Mouse (Mus musculus): Measurements from ENCODE around the gene Mad2l2. TPM values are rescaled to one million over a fixed set of nuclear protein-coding genes. Genes with fewer than 3 reads are reported as not detected.
A peak's percentile ranks its signal among the peaks of the same experiment; 100 is the strongest.

The Mad2l2 gene
- polyA plus RNA-seq, 1 experiment from 2014 or later, result 104 TPM

DNA sequence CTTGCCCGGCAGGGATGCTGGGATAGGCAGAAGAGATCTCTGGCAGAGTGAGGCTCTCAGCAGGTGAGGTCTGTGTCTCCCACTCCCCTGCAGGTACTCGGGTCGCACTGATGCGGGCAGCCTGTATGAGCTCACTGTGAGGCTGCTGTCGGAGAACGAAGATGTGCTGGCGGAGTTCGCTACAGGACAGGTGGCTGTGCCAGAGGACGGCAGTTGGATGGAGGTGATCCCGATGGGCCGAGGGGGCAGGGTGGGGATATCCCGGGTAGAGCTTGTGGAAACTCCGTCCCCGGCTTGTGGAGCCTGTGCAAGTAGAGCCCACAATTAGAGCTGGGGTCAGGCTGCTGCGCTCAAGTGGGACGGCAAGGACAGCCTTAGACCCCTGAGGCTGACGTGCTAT is 35.4 kb downstream of the Mad2l2 start:
- H3K4me3 ChIP-seq (ENCODE audit: low read depth, low read length), result 0 out of 2 replicates have a peak overlapping the region, but pooled peaks have one; percentile 0
- no peak overlapping the region for H3K9ac ChIP-seq (ENCODE audit: low read length)
- H3K27me3 ChIP-seq (ENCODE audit: control insufficient read depth, insufficient read depth, low read length), result peaks cover 75% of the 10 kb centered on the region
- DNase-seq (ENCODE audit: low spot score), result no peak
- no peaks in the 10 kb centered on the region for H3K9me3 ChIP-seq (ENCODE audit: control insufficient read depth, low read length)
- H3K4me1 ChIP-seq (ENCODE audit: control insufficient read depth, insufficient read depth, low read length), result peaks cover 9% of the 10 kb centered on the region
- ATAC-seq (ENCODE audit: insufficient number of reproducible peaks, low FRiP score, low TSS enrichment, low read depth), result no peak
- H3K4me2 ChIP-seq (ENCODE audit: low read depth, severe bottlenecking), result no peak overlapping the region
- H3K36me3 ChIP-seq (ENCODE audit: control insufficient read depth, insufficient read depth, low read length), result no peaks in the 10 kb centered on the region
- 7% methylated on average over 17 of the region's 17 CpGs for WGBS
- no peak overlapping the region for H3K27ac ChIP-seq (replicated peaks; ENCODE audit: low read depth, low read length)

DNA sequence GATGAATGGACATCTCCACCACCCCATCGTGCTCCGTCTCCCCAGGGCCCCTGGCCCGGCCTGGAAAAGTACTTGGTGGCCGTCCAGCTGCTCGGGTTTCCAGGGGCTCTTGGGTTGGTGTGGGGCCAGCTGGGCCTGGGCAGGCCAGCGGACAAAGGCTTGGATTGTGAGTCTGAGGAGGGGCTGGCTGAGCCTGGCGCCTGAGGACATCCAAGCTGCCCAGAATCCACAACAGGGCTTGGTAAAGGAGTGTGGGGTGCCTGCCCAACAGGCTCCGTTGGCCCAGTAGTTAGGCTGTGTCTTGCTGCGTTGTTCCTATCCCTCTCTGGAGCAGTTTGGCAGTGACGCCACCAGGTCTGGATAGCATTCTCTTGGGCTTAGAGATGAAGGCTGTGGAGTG is 36.2 kb downstream of the Mad2l2 start:
- peaks cover 66% of the 10 kb centered on the region for H3K27me3 ChIP-seq (ENCODE audit: control insufficient read depth, insufficient read depth, low read length)
- no peak overlapping the region for H3K27ac ChIP-seq (replicated peaks; ENCODE audit: low read depth, low read length)
- H3K4me2 ChIP-seq (ENCODE audit: low read depth, severe bottlenecking), result peak overlapping the region; percentile 15; the same call in 1 of the 2 replicates
- DNase-seq (ENCODE audit: low spot score) (peak; percentile 44), ATAC-seq (ENCODE audit: insufficient number of reproducible peaks, low FRiP score, low TSS enrichment, low read depth) (no peak)
- H3K9me3 ChIP-seq (ENCODE audit: control insufficient read depth, low read length), result no peaks in the 10 kb centered on the region
- H3K4me3 ChIP-seq (ENCODE audit: low read depth, low read length), result no peak overlapping the region; the same call in 1 of the 2 replicates
- no peaks in the 10 kb centered on the region for H3K36me3 ChIP-seq (ENCODE audit: control insufficient read depth, insufficient read depth, low read length)
- peaks cover 6% of the 10 kb centered on the region for H3K4me1 ChIP-seq (ENCODE audit: control insufficient read depth, insufficient read depth, low read length)
- no peak overlapping the region for H3K9ac ChIP-seq (ENCODE audit: low read length)
- WGBS, result 6% methylated on average over 10 of the region's 10 CpGs

DNA sequence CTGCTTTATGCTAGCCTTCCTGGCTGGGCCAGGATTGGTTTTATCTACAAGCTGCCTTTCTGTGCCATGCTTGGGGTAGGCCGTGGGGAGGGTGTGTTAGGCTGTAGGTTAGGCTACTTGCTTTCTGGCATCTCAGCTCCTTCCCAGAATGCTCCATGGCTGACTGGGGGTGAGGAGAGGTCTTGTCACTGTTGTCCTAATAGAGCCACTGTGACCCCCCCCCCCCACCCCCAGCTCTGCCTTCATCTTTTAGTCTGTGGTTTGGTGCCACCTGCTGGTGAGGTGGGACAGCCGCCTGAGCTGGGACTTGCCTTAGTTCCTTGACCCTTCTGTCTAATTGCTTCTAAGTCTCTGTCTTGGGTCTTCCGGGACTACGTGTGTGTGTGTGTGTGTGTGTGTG is 36.8 kb downstream of the Mad2l2 start:
- Histone ChIP-seq H3K9ac (ENCODE audit: low read length) (no peak overlapping the region), H3K27ac (replicated peaks; ENCODE audit: low read depth, low read length) (no peak overlapping the region), H3K9me3 (ENCODE audit: control insufficient read depth, low read length) (no peaks in the 10 kb centered on the region), H3K4me2 (ENCODE audit: low read depth, severe bottlenecking) (0 out of 2 replicates have a peak overlapping the region, but pooled peaks have one; percentile 15), H3K27me3 (ENCODE audit: control insufficient read depth, insufficient read depth, low read length) (peaks cover 64% of the 10 kb centered on the region), H3K36me3 (ENCODE audit: control insufficient read depth, insufficient read depth, low read length) (no peaks in the 10 kb centered on the region), H3K4me1 (ENCODE audit: control insufficient read depth, insufficient read depth, low read length) (peaks cover 6% of the 10 kb centered on the region), H3K4me3 (ENCODE audit: low read depth, low read length) (no peak overlapping the region; the same call in 1 of the 2 replicates)
- peak; percentile 78 for DNase-seq (ENCODE audit: low spot score)
- no peak for ATAC-seq (ENCODE audit: insufficient number of reproducible peaks, low FRiP score, low TSS enrichment, low read depth)
- 21% methylated on average over 4 of the region's 4 CpGs for WGBS

DNA sequence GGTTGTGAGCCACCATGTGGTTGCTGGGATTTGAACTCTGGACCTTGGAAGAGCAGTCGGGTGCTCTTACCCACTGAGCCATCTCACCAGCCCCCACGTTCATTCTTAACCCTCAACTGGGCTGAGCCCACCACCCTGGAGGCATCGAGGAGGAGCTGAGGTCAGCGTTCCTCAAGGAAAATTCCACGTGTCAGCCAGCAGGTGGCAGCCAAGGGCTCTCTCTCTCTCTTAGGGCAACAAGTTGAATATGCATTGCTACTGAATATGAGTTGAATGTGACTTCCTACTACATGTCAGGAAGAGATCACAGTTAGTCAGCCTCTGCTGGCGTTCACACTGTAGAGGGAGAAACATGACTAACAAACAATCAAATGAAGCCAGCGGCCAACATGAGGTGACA is 38.1 kb downstream of the Mad2l2 start:
- Histone ChIP-seq H3K9ac (ENCODE audit: low read length) (no peak overlapping the region), H3K4me1 (ENCODE audit: control insufficient read depth, insufficient read depth, low read length) (peaks cover 6% of the 10 kb centered on the region), H3K4me2 (ENCODE audit: low read depth, severe bottlenecking) (no peak overlapping the region), H3K9me3 (ENCODE audit: control insufficient read depth, low read length) (no peaks in the 10 kb centered on the region), H3K4me3 (ENCODE audit: low read depth, low read length) (no peak overlapping the region), H3K27ac (replicated peaks; ENCODE audit: low read depth, low read length) (no peak overlapping the region), H3K27me3 (ENCODE audit: control insufficient read depth, insufficient read depth, low read length) (peaks cover 62% of the 10 kb centered on the region), H3K36me3 (ENCODE audit: control insufficient read depth, insufficient read depth, low read length) (no peaks in the 10 kb centered on the region)
- 28% methylated on average over 7 of the region's 7 CpGs for WGBS
- ATAC-seq (ENCODE audit: insufficient number of reproducible peaks, low FRiP score, low TSS enrichment, low read depth) (no peak), DNase-seq (ENCODE audit: low spot score) (peak; percentile 80)

DNA sequence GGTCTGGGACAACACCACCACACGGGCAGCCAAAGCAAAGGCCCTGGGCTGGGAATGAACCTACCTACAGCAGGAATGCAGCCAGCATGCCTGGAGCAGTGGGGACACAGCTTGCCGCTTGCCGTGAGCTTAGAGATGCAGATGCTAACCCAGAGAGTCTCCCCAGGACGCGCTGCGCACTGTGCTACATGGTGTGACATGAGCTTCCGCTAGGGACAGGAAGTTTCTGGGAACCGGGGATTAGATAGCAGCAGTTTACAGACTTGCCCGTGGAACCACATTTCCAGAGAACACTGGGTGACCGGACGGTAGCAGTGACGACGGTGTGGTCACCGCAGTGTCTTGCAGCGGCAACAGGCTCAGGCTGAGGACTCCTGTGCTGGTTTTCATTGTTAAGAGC is 39.4 kb downstream of the Mad2l2 start:
- ATAC-seq (ENCODE audit: insufficient number of reproducible peaks, low FRiP score, low TSS enrichment, low read depth) (no peak), DNase-seq (ENCODE audit: low spot score) (no peak)
- Histone ChIP-seq H3K4me2 (ENCODE audit: low read depth, severe bottlenecking) (no peak overlapping the region), H3K27ac (replicated peaks; ENCODE audit: low read depth, low read length) (no peak overlapping the region), H3K4me3 (ENCODE audit: low read depth, low read length) (no peak overlapping the region), H3K36me3 (ENCODE audit: control insufficient read depth, insufficient read depth, low read length) (no peaks in the 10 kb centered on the region), H3K4me1 (ENCODE audit: control insufficient read depth, insufficient read depth, low read length) (no peaks in the 10 kb centered on the region; the same call in 1 of the 2 replicates), H3K9ac (ENCODE audit: low read length) (no peak overlapping the region), H3K9me3 (ENCODE audit: control insufficient read depth, low read length) (no peaks in the 10 kb centered on the region), H3K27me3 (ENCODE audit: control insufficient read depth, insufficient read depth, low read length) (peaks cover 64% of the 10 kb centered on the region)
- 25% methylated on average over 15 of the region's 15 CpGs for WGBS

DNA sequence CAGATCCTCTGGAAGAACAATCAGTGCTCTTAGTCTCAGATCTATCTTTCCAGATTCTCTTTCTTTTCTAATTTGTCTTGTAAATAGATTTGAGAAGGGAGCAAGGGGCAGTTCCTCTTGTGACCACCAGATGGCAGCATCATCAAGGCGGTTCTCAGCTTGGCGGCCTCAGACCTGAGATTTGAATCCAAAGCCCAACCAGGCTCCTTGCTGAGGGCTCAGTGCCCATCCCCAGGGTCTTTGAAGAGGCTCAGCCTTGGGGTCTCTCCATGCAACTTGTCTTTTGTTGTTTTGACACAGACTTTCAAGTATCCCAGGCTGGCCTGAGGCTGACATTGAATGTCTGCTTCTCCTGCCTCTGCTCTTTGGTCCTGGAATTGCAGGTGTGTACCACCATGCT is 40.7 kb downstream of the Mad2l2 start:
- H3K27me3 ChIP-seq (ENCODE audit: control insufficient read depth, insufficient read depth, low read length), result peaks cover 64% of the 10 kb centered on the region
- ATAC-seq (ENCODE audit: insufficient number of reproducible peaks, low FRiP score, low TSS enrichment, low read depth) (no peak), DNase-seq (ENCODE audit: low spot score) (peak; percentile 73)
- H3K4me3 ChIP-seq (ENCODE audit: low read depth, low read length), result no peak overlapping the region
- H3K9me3 ChIP-seq (ENCODE audit: control insufficient read depth, low read length), result no peaks in the 10 kb centered on the region
- no peak overlapping the region for H3K27ac ChIP-seq (replicated peaks; ENCODE audit: low read depth, low read length)
- no peak overlapping the region for H3K9ac ChIP-seq (ENCODE audit: low read length)
- WGBS, result 0% methylated on average over 2 of the region's 2 CpGs
- no peaks in the 10 kb centered on the region for H3K36me3 ChIP-seq (ENCODE audit: control insufficient read depth, insufficient read depth, low read length)
- H3K4me1 ChIP-seq (ENCODE audit: control insufficient read depth, insufficient read depth, low read length), result no peaks in the 10 kb centered on the region
- no peak overlapping the region for H3K4me2 ChIP-seq (ENCODE audit: low read depth, severe bottlenecking)

DNA sequence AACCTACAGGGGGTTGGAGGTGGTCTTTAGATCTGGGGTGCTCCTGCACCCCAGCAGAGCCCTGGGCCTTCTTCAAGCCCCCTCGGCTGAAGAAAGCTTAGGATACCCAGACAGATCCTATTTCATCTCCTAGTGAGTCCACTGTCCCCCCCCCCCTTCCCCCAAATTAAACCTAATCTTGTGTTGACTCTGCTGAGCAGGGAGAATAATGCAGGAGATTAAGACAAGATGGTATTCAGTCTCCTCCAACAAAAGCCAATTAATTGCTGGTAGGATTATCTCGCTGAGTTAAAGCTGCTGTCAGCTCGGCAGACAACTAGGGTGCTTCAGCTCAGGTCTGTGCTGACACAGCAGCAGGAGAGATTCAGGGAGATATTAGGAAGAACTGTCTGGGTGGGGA is 41.1 kb downstream of the Mad2l2 start:
- Histone ChIP-seq H3K9me3 (ENCODE audit: control insufficient read depth, low read length) (no peaks in the 10 kb centered on the region), H3K9ac (ENCODE audit: low read length) (no peak overlapping the region), H3K27me3 (ENCODE audit: control insufficient read depth, insufficient read depth, low read length) (peaks cover 60% of the 10 kb centered on the region), H3K4me3 (ENCODE audit: low read depth, low read length) (no peak overlapping the region), H3K36me3 (ENCODE audit: control insufficient read depth, insufficient read depth, low read length) (no peaks in the 10 kb centered on the region), H3K4me1 (ENCODE audit: control insufficient read depth, insufficient read depth, low read length) (no peaks in the 10 kb centered on the region), H3K4me2 (ENCODE audit: low read depth, severe bottlenecking) (no peak overlapping the region), H3K27ac (replicated peaks; ENCODE audit: low read depth, low read length) (no peak overlapping the region)
- 59% methylated on average over 3 of the region's 3 CpGs for WGBS
- DNase-seq (ENCODE audit: low spot score), result no peak
- no peak for ATAC-seq (ENCODE audit: insufficient number of reproducible peaks, low FRiP score, low TSS enrichment, low read depth)

DNA sequence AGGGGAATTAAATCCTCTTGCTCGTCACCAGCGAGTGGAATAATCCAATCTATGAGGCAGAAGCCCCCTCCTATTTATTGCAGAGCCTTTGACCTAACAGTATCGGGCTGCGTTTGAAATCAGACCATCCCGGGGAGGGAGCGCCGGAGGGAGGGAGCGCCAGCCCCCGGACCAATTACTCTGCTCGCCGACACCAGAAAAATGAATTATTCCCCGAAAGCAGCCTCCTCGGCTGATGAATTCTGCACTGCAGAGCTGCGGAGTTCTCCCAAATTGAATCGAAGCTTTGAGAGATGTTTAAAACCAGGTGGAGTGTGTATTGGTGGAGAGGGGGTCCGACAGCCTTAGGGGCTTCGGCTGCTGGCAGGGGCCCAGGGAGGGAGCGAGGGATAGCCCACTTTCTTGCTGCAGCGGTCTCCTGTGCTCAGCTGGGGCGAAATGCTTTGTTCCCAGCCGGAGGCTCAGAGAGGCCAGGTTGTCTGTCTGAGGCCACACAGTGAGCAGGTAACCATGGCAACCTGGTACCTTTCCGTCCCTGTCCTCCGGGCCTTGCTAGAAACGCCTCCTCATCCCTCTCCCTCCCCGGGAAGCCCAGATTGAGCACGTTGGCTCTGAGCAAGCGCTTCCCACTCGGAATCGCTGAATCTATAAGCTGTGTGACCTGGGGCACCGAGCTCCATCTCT is 43.8 kb downstream of the Mad2l2 start:
- Histone ChIP-seq H3K9ac (ENCODE audit: low read length) (no peak overlapping the region), H3K27ac (replicated peaks; ENCODE audit: low read depth, low read length) (no peak overlapping the region), H3K36me3 (ENCODE audit: control insufficient read depth, insufficient read depth, low read length) (no peaks in the 10 kb centered on the region), H3K4me1 (ENCODE audit: control insufficient read depth, insufficient read depth, low read length) (no peaks in the 10 kb centered on the region), H3K4me3 (ENCODE audit: low read depth, low read length) (no peak overlapping the region; the same call in 1 of the 2 replicates), H3K9me3 (ENCODE audit: control insufficient read depth, low read length) (no peaks in the 10 kb centered on the region), H3K27me3 (ENCODE audit: control insufficient read depth, insufficient read depth, low read length) (peaks cover 53% of the 10 kb centered on the region), H3K4me2 (ENCODE audit: low read depth, severe bottlenecking) (peak overlapping the region; percentile 16; the same call in 1 of the 2 replicates)
- DNase-seq (ENCODE audit: low spot score), result no peak
- no peak for ATAC-seq (ENCODE audit: insufficient number of reproducible peaks, low FRiP score, low TSS enrichment, low read depth)
- under 1% methylated on average over 30 of the region's 30 CpGs for WGBS

DNA sequence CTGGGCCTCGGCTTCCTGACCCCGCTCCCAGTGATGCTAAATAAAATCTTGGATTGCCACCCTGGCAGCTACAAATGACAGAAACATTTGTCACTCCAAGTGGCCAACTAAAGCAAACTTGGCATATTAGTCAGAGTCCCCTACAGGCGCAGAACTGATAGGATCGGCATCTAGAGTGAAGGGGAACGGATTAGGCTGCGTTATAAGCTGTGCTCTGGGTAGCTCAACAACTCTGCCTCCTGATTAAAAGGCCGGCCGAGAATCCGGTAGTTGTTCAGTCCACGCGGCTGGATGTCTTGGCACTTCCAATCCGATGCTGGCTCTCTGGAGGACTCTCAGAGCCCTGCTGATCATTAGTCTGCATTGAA is 44.3 kb downstream of the Mad2l2 start:
- H3K27me3 ChIP-seq (ENCODE audit: control insufficient read depth, insufficient read depth, low read length), result peaks cover 51% of the 10 kb centered on the region
- H3K36me3 ChIP-seq (ENCODE audit: control insufficient read depth, insufficient read depth, low read length), result no peaks in the 10 kb centered on the region
- no peak overlapping the region for H3K9ac ChIP-seq (ENCODE audit: low read length)
- ATAC-seq (ENCODE audit: insufficient number of reproducible peaks, low FRiP score, low TSS enrichment, low read depth), result no peak
- 17% methylated on average over 12 of the region's 12 CpGs for WGBS
- H3K4me1 ChIP-seq (ENCODE audit: control insufficient read depth, insufficient read depth, low read length), result no peaks in the 10 kb centered on the region
- no peak overlapping the region for H3K4me3 ChIP-seq (ENCODE audit: low read depth, low read length)
- no peak overlapping the region for H3K4me2 ChIP-seq (ENCODE audit: low read depth, severe bottlenecking)
- DNase-seq (ENCODE audit: low spot score), result no peak
- H3K27ac ChIP-seq (replicated peaks; ENCODE audit: low read depth, low read length), result no peak overlapping the region
- no peaks in the 10 kb centered on the region for H3K9me3 ChIP-seq (ENCODE audit: control insufficient read depth, low read length)
